Mouse (Mus musculus) forebrain, embryonic 10.5 days (tissue): ENCODE measurements around the gene Atp8b4. TPM values are rescaled to one million over a fixed set of nuclear protein-coding genes. Genes with fewer than 3 reads are reported as not detected.
A peak's percentile ranks its signal among the peaks of the same experiment; 100 is the strongest.

Experiments
- DNase-seq: peaks from one replicate; pipeline ENCODE4 v3.0.0-alpha.2; 2017; ENCODE audit warnings: low spot score; ENCODE audit errors: extremely low spot score
- H3K27ac ChIP-seq: fragments of 300-500 bp; sonication (generic); 2 replicates; pipeline ENCODE4 v1.5.1; 2016; ENCODE audit warnings: mild to moderate bottlenecking
- H3K27me3 ChIP-seq: fragments of 300-500 bp; sonication (generic); 2 replicates; pipeline ENCODE4 v1.6.1; 2016; ENCODE audit warnings: mild to moderate bottlenecking; ENCODE audit not compliant: poor library complexity, severe bottlenecking
- H3K36me3 ChIP-seq: fragments of 300-500 bp; sonication (generic); replicated peaks from 2 replicates; pipeline ENCODE4 v1.6.1; 2016; ENCODE audit warnings: mild to moderate bottlenecking, moderate library complexity
- H3K4me1 ChIP-seq: fragments of 300-500 bp; sonication (generic); 2 replicates; pipeline ENCODE4 v1.6.1; 2016
- H3K4me3 ChIP-seq: fragments of 300-500 bp; sonication (generic); 2 replicates; pipeline ENCODE4 v1.5.1; 2016; ENCODE audit warnings: mild to moderate bottlenecking, moderate library complexity
- H3K9me3 ChIP-seq: fragments of 300-500 bp; sonication (generic); 2 replicates; pipeline ENCODE4 v1.6.1; 2016; ENCODE audit warnings: mild to moderate bottlenecking, moderate library complexity
- WGBS: fragments of 180-500 bp; shearing (Covaris S2); methylation state at CpG from one replicate; pipeline ENCODE4 v1.1.7; 2016; 5-methylcytosine and 5-hydroxymethylcytosine counted together
- polyA plus RNA-seq: library from polyadenylated mRNA; unstranded; fragments of >200 nt; fragmentation: Nextera tagmentation; extraction: Ambion mirVana; gene quantifications from 2 replicates; pipeline ENCODE4 v1.2.1, GENCODE M21; 2016

The Atp8b4 gene
- polyA plus RNA-seq, 1 experiment from 2014 or later = 0.99 TPM

GRCm38 (mm10) chr2:126450937-126451302 is 49.6 kb downstream of the Atp8b4 start:
- Histone ChIP-seq H3K27ac (no peak overlapping the region), H3K27me3 (no peaks in the 10 kb centered on the region), H3K36me3 (no peaks in the 10 kb centered on the region), H3K9me3 (no peaks in the 10 kb centered on the region), H3K4me3 (no peak overlapping the region), H3K4me1 (peaks cover 12% of the 10 kb centered on the region)
- 89% methylated on average over 7 of the region's 7 CpGs for WGBS
- DNase-seq = no peak

- H3K4me1 ChIP-seq = peaks cover 12% of the 10 kb centered on the region
- 89% methylated on average over 14 of the region's 14 CpGs for WGBS
- no peak overlapping the region for H3K4me3 ChIP-seq
- H3K27ac ChIP-seq = no peak overlapping the region
- no peaks in the 10 kb centered on the region for H3K9me3 ChIP-seq
- H3K27me3 ChIP-seq = no peaks in the 10 kb centered on the region
- H3K36me3 ChIP-seq = no peaks in the 10 kb centered on the region
- DNase-seq = no peak
Measured at GRCm38 (mm10) chr2:126450210-126450936, 50.1 kb downstream of the Atp8b4 start.

- DNase-seq = no peak
- Histone ChIP-seq H3K27ac (no peak overlapping the region), H3K4me1 (no peaks in the 10 kb centered on the region), H3K9me3 (no peaks in the 10 kb centered on the region), H3K36me3 (no peaks in the 10 kb centered on the region), H3K4me3 (no peak overlapping the region), H3K27me3 (no peaks in the 10 kb centered on the region)
- 81% methylated on average over 6 of the region's 6 CpGs for WGBS
Measured at GRCm38 (mm10) chr2:126445039-126445438, 55.4 kb downstream of the Atp8b4 start.

DNA sequence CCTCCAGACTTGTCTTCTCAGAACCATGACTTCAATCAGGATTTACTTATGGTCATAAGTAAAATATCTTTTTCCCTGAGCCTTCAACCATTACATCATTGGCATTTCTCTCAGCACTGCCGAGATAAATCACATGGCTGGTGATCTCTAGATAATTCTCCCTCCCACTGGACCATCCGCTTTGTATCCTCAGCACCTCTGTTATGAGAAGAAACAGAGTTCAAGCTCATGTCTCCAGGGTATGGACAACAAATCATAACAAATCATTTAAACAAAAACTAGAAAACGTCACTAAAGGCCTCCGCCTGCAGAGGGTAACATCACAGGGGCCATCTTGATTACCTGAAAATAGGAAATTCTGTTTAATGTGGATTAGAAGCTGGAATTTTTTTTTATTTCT is 58.9 kb downstream of the Atp8b4 start:
- H3K4me3 ChIP-seq = no peak overlapping the region
- no peaks in the 10 kb centered on the region for H3K36me3 ChIP-seq
- no peaks in the 10 kb centered on the region for H3K27me3 ChIP-seq
- H3K4me1 ChIP-seq = no peaks in the 10 kb centered on the region
- 87% methylated on average over 4 of the region's 4 CpGs for WGBS
- H3K9me3 ChIP-seq = no peaks in the 10 kb centered on the region
- DNase-seq = no peak
- H3K27ac ChIP-seq = no peak overlapping the region

DNA sequence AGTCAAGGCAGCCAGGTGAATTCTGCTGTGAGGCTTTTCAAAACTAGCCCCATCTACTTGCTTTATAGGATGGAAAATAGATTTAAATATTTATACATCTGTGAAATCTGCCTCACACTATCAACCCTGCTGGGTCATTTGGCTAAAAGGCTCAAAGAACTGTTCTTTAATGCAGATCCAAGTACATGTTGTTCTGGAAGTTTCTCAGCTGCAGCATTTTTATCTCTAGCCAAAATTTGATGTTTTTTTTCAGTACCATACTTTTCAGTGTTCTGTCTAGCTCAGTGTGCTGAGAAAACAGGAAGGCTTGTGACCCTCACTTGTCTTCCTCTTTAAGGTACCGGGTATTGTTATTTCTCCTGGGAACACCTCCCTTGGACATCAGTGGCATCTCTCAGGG is 65.8 kb downstream of the Atp8b4 start:
- Histone ChIP-seq H3K9me3 (no peaks in the 10 kb centered on the region), H3K36me3 (no peaks in the 10 kb centered on the region), H3K4me1 (no peaks in the 10 kb centered on the region), H3K4me3 (no peak overlapping the region), H3K27ac (no peak overlapping the region), H3K27me3 (no peaks in the 10 kb centered on the region)
- DNase-seq = no peak
- 95% methylated on average over 1 of the region's 1 CpGs for WGBS

GRCm38 (mm10) chr2:126434305-126434704 is 66.2 kb downstream of the Atp8b4 start:
- H3K27me3 ChIP-seq = no peaks in the 10 kb centered on the region
- no peak overlapping the region for H3K27ac ChIP-seq
- WGBS = 92% methylated on average over 9 of the region's 9 CpGs
- no peak for DNase-seq
- H3K9me3 ChIP-seq = no peaks in the 10 kb centered on the region
- H3K36me3 ChIP-seq = no peaks in the 10 kb centered on the region
- no peak overlapping the region for H3K4me3 ChIP-seq
- no peaks in the 10 kb centered on the region for H3K4me1 ChIP-seq

DNA sequence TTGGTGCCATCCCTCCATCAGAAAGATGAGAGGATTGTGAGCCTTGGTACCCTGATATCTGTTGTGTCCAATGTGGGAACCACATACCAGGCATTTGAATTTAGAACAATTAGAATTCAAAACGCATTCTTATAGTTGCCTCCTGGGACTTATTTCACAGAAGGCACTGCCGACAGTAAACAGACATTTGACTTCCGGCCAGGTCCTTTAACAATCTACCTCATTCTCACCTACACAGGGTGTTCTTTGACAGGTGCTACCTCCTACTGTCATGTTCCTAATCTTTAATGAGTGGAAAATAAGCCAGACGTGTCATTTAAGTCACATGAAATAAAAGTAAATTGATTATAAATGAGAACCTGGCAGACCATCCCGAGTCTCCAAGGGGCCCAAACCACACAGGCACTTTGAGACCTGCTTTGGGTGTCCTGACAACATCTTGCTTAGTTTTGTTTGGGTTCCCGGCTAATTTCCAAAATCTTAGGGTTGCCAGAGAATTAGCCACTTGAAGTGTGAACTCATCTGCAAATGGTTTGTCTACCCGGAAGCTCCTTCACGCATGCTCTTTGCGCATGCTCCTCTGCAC is 67.9 kb downstream of the Atp8b4 start:
- H3K27me3 ChIP-seq = no peaks in the 10 kb centered on the region
- H3K36me3 ChIP-seq = no peaks in the 10 kb centered on the region
- H3K9me3 ChIP-seq = no peaks in the 10 kb centered on the region
- H3K4me1 ChIP-seq = no peaks in the 10 kb centered on the region
- WGBS = 88% methylated on average over 9 of the region's 9 CpGs
- no peak overlapping the region for H3K27ac ChIP-seq
- DNase-seq = no peak
- no peak overlapping the region for H3K4me3 ChIP-seq

DNA sequence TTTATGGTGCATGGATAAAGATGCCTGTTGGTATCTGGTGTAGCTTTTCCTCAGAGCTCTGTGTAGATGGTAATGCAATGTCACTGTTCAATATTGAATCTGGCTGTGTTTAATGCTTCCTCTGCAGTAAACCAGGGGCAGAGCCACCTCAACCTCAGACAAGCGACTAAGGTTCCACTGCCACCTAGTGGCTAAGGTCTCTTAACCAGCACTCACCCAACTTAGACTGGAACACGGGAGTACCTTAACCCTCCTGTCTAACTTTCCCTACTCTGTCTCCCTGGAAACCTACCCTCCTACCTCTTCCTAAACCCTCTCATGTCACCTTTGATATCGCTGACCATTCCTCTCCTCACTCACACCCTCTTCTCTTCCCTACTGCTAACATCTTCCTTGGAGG is 71.2 kb downstream of the Atp8b4 start:
- Histone ChIP-seq H3K4me1 (no peaks in the 10 kb centered on the region), H3K27ac (no peak overlapping the region), H3K4me3 (no peak overlapping the region), H3K9me3 (no peaks in the 10 kb centered on the region), H3K36me3 (no peaks in the 10 kb centered on the region), H3K27me3 (no peaks in the 10 kb centered on the region)
- DNase-seq = peak; percentile 24
- WGBS = 22% methylated on average over 3 of the region's 3 CpGs

- Histone ChIP-seq H3K36me3 (no peaks in the 10 kb centered on the region), H3K4me1 (no peaks in the 10 kb centered on the region), H3K27ac (no peak overlapping the region), H3K9me3 (no peaks in the 10 kb centered on the region), H3K4me3 (no peak overlapping the region), H3K27me3 (no peaks in the 10 kb centered on the region)
- WGBS = 91% methylated on average over 3 of the region's 3 CpGs
- no peak for DNase-seq
Measured at GRCm38 (mm10) chr2:126425223-126425622, 75.3 kb downstream of the Atp8b4 start.

- no peak overlapping the region for H3K27ac ChIP-seq
- DNase-seq = no peak
- H3K4me3 ChIP-seq = no peak overlapping the region
- 85% methylated on average over 8 of the region's 8 CpGs for WGBS
- H3K27me3 ChIP-seq = no peaks in the 10 kb centered on the region
- H3K36me3 ChIP-seq = no peaks in the 10 kb centered on the region
- H3K9me3 ChIP-seq = no peaks in the 10 kb centered on the region
- H3K4me1 ChIP-seq = no peaks in the 10 kb centered on the region
Measured at GRCm38 (mm10) chr2:126424714-126425113, 75.8 kb downstream of the Atp8b4 start.

GRCm38 (mm10) chr2:126420901-126421300 is 79.6 kb downstream of the Atp8b4 start:
- Histone ChIP-seq H3K4me3 (no peak overlapping the region), H3K9me3 (no peaks in the 10 kb centered on the region), H3K27ac (no peak overlapping the region), H3K27me3 (no peaks in the 10 kb centered on the region), H3K4me1 (peaks cover 3% of the 10 kb centered on the region; the same call in 1 of the 2 replicates), H3K36me3 (no peaks in the 10 kb centered on the region)
- 94% methylated on average over 2 of the region's 2 CpGs for WGBS
- DNase-seq = no peak

- Histone ChIP-seq H3K27ac (no peak overlapping the region), H3K9me3 (no peaks in the 10 kb centered on the region), H3K36me3 (no peaks in the 10 kb centered on the region), H3K27me3 (no peaks in the 10 kb centered on the region), H3K4me3 (no peak overlapping the region), H3K4me1 (peaks cover 3% of the 10 kb centered on the region; the same call in 1 of the 2 replicates)
- DNase-seq = no peak
- WGBS = 91% methylated on average over 3 of the region's 3 CpGs
Measured at GRCm38 (mm10) chr2:126418916-126419315, 81.6 kb downstream of the Atp8b4 start.

DNA sequence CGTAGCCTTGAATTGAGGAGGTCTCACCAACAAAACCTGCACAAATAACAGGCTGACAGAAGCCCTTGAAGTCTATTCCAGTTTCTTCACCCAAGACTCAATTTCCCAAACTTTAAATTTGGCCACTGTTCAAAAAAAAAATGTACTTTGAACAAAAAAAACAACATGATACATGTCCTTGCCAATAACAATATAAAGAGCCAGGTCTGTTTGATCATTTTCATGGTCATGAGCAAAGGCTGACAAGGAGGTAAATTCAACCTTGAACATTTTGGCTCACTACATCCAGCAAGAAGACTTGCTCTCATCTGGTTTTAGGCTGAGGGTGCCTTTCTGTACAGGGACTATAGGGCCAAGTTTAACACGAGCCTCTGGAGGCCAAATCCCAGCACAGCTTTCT is 83.7 kb downstream of the Atp8b4 start:
- 83% methylated on average over 2 of the region's 2 CpGs for WGBS

More for the DNA sequence above, 83.7 kb downstream of the Atp8b4 start:
- H3K4me1 ChIP-seq = peaks cover 3% of the 10 kb centered on the region; the same call in 1 of the 2 replicates
- no peaks in the 10 kb centered on the region for H3K9me3 ChIP-seq
- no peak overlapping the region for H3K4me3 ChIP-seq
- no peaks in the 10 kb centered on the region for H3K27me3 ChIP-seq
- DNase-seq = no peak
- H3K36me3 ChIP-seq = no peaks in the 10 kb centered on the region
- no peak overlapping the region for H3K27ac ChIP-seq
